Mouse (Mus musculus) G1E-ER4 (cell line): ENCODE data around the gene Pear1. TPM values are rescaled to one million over a fixed set of nuclear protein-coding genes. Genes with fewer than 3 reads are reported as not detected.

Experiments used
- GATA1 ChIP-seq: IDR thresholded peaks from one replicate; pipeline ENCODE4 v1.8.0; 2012; ENCODE audit warnings: low read length, inconsistent platforms
- polyA plus RNA-seq: library from polyadenylated mRNA; stranded (reverse); fragments of >175 nt; gene quantifications from 2 replicates; pipeline ENCODE4 v1.2.3, GENCODE M21; 2012

The Pear1 gene
- polyA plus RNA-seq, 1 experiment: not detected

- no peak for TF ChIP-seq GATA1
Measured at GRCm38 (mm10) chr3:87783282-87784023, 40.7 kb downstream of the Pear1 start.

- TF ChIP-seq GATA1: no peak
Measured at GRCm38 (mm10) chr3:87779086-87779485, 45.0 kb downstream of the Pear1 start.

GRCm38 (mm10) chr3:87778283-87778682 is 45.8 kb downstream of the Pear1 start:
- TF ChIP-seq GATA1: no peak

GRCm38 (mm10) chr3:87771088-87771487 is 53.0 kb downstream of the Pear1 start:
- TF ChIP-seq GATA1: no peak

- no peak for TF ChIP-seq GATA1
Measured at GRCm38 (mm10) chr3:87770280-87770679, 53.8 kb downstream of the Pear1 start.

DNA sequence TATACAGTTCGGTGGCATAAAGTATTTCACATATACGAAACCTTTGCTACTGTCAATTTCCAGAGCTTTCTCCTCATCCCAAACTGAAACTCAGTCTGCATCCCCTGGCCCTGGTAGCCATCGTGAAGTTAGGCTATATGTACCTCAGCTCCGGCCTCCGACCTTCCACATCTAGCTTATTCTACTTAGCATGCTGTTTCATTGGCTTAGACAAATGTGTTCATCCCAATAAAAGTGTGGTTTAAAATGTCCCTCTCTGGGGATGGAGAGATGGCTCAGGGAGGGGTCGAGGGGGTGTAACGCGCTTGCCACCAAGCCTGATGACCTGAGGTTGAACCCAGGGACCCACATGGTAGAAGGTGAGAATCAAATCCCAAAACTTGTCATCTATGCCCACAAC is 54.6 kb downstream of the Pear1 start:
- no peak for TF ChIP-seq GATA1

DNA sequence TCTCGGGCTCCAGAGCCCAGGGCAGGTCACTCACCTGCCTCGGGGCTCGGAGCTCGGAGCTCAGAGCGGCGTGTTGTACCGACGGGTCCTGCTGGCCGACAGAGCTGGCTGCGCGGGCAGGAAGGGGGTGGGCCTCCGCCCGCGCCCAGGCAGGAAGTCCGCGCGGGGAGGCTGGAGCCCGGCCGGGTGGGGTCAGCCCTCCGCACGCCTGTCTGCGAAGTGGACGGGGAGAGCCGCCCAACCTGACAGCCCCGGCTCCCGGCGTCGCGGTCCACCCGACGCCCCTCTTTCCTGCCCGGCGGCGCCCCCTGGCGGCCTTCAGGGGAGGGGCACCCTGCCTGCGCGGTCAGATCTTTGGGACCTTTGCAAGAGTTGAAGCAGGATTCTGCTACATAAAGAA is 55.3 kb downstream of the Pear1 start:
- TF ChIP-seq GATA1: no peak

GRCm38 (mm10) chr3:87768431-87768830 is 55.7 kb downstream of the Pear1 start:
- TF ChIP-seq GATA1: no peak

DNA sequence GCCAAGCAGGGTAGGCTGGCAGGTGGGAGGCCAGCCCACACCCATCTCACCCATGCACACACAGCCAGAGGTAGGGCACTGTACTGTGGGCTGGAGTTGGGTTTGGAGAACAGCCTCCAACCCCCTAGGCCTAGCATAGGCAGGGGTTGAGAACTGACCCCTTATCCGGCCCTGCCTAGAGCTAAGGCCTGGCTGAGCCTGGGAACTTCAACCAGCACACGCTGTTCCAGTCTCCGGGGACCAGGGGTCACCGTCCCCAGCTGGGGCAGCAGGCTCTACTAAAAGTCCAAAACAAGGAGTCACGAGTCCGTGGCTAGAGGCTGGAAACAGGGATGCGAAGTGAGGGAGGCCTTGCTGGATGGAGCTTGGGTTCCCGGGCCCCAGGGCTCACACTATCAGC is 56.3 kb downstream of the Pear1 start:
- no peak for TF ChIP-seq GATA1

GRCm38 (mm10) chr3:87766284-87766667 is 57.8 kb downstream of the Pear1 start:
- TF ChIP-seq GATA1: no peak

DNA sequence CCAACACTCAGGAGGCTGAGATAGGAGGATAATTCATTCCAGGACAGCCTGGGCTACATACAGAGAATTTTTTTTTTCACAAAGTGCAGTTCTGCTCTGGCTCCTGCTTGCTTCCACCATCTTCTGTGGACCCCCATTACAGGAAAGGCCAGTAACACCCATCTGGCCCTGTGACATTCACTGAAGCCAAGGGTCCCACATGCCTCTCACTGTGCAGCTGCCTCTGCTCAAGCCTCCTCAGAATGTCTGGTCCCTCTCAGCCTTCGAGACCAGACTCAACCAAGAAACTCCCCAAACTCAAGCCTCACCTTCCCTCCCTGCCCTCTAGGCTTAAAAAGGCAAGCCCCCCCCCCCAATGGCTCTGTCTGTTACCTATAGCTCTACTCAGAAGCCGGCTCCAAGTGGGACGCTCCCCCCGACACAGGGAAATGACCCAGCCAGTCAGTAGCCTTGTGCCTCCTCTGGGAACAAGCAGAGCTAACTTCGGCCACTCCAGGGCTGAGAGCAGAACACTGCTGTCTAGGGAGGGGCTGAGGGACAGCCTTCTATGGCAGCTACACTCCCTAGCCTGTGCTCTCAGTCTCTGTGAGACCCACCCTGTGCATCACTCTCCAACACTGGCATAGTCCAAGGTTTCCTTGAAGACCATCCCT is 58.3 kb downstream of the Pear1 start:
- TF ChIP-seq GATA1: no peak

DNA sequence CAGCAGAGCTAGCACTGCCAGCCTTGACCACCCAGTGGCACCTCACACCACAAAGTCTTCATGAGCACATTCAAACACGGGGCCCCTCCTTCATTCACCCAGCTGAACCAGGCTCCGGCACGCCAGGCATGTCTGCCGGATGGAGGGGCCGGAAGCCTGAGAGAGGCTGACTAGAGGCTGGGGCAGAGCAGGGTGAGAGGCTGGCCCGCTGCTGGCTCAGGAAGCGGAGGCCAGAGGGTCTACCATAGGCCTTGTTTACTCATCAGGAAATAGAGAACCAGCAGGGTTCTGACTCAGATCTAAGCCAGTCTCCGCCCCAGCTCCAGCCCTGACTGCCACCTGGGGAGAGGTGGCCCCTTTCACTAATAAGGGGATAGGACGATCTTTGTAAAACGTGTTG is 59.0 kb downstream of the Pear1 start:
- TF ChIP-seq GATA1: no peak

DNA sequence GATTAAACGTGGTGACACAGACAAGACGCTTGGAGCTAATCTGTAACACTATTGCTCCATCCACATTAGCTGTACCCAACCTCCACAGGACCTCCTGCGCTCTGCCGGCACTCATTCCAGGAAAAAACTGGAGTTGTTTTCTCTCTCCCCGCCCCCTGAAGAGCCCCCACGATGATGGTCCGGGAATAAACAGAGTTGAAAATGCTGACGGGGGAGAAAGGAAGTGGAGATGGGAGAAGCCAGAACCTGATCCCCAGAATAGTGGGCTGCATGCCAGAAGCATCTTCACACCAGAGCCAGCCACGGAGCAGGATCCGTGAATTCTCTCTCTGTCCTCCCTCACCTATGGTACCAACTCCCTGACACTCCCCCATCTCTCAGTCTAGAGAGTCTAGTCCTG is 59.6 kb downstream of the Pear1 start:
- TF ChIP-seq GATA1: no peak

- no peak for TF ChIP-seq GATA1
Measured at GRCm38 (mm10) chr3:87763683-87764289, 60.3 kb downstream of the Pear1 start.

DNA sequence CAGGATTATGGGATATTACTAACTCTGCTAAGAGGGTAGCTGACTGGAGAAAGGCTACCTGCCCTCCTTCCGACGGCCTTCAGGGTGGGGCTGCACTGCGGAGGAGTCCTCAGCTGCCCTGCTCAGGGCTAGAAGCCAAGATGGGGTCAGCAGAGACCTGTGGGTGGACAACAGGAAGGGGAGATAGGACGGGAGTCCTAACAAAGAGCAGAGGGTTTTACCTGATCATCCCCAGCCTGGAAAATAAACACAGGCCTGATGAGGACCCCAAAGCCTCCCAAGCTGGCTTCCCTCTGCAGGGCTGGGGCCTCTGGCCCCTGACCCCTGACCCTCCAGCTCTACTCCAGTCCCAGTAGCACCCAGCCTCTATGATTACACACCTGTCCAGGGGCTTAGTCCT is 60.9 kb downstream of the Pear1 start:
- TF ChIP-seq GATA1: no peak

GRCm38 (mm10) chr3:87761408-87762375 is 62.4 kb downstream of the Pear1 start:
- no peak for TF ChIP-seq GATA1

DNA sequence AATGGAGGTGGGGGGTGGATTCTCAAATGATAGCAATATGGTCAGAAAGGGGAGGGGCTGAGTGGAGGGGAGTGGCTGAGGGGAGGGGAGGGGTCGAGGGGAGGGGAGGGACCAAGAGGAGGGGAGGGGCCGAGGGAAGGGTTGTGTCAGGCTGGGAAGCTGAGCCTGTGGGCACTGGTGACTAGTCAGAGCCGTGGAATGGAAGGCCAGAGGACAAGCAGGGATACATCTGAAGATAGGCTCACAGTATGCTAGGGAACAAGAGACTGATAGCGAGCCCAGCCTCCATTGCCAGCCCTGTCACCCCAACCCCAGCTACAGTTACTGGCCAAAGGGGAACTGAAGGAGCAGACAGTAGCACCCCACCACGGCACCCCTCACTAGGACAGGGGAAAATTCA is 65.5 kb downstream of the Pear1 start:
- TF ChIP-seq GATA1: no peak
